Mouse (Mus musculus) lung, postnatal 0 days (tissue): ENCODE measurements at regions not wholly inside any gene's neighbourhood (a gene's known extent, or its start where the extent isn't known, plus 50 kb on each side); places are given as distances from the start of the nearest gene placed in this dataset.

ENCODE experiments used
- CTCF ChIP-seq: IDR thresholded peaks from 2 replicates; pipeline ENCODE4 v1.5.1; 2016; ENCODE audit warnings: antibody characterized with exemption, mild to moderate bottlenecking
- EP300 ChIP-seq: IDR thresholded peaks from 2 replicates; pipeline ENCODE4 v1.6.1; 2016; ENCODE audit warnings: antibody characterized with exemption, mild to moderate bottlenecking, control low read depth

DNA sequence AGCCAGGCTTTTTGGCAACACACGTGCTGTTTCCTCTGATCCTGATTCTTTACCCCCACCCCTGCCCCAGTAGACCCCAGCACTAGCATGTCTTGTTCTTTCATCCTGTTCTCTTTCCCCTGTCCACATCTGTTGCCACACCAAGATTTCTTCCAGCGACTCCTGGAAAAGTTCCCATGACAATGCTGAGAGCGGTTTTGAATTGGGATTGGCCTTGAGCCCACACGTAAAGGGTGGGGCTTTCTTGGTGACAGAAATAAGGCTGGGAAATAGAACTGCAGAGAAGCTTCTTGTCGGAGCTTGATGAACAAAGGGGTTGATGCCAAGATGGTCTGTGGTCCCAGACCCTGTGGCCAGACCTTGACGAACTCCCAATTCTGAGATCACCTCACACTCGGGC lies 106.8 kb downstream of the Enc1 start:
- TF ChIP-seq CTCF (no peak), EP300 (no peak)
